Mouse (Mus musculus) myocyte (in vitro differentiated cells): ENCODE measurements at regions not wholly inside any gene's neighbourhood (a gene's known extent, or its start where the extent isn't known, plus 50 kb on each side); places are given as distances from the start of the nearest gene placed in this dataset.

Experiments used
- CEBPB ChIP-seq: IDR thresholded peaks from 2 replicates; pipeline ENCODE4 v1.6.1; 2011; ENCODE audit warnings: mild to moderate bottlenecking, moderate library complexity; ENCODE audit not compliant: poor library complexity, insufficient read depth, severe bottlenecking
- E2F4 ChIP-seq: IDR thresholded peaks from one replicate; pipeline ENCODE4 v1.6.1; 2011; ENCODE audit warnings: mild to moderate bottlenecking, control low read depth, moderate library complexity; ENCODE audit not compliant: insufficient read depth
- MAX ChIP-seq: IDR thresholded peaks from one replicate; pipeline ENCODE4 v1.6.1; 2011; ENCODE audit warnings: low read depth, mild to moderate bottlenecking, control low read depth
- MYOD1 ChIP-seq, 3 experiments: IDR thresholded peaks; one replicate each; pipeline ENCODE4 v1.6.1; 2011; ENCODE audit warnings: control low read depth in 2 of 3, low read depth in 2 of 3, mild to moderate bottlenecking in 2 of 3, moderate library complexity in 1 of 3; ENCODE audit not compliant: insufficient read length in 2 of 3, control insufficient read depth in 1 of 3
- MYOG ChIP-seq, 3 experiments: IDR thresholded peaks; one replicate each; pipeline ENCODE4 v1.6.1; 2011; ENCODE audit warnings: control low read depth in 2 of 3, low read depth in 2 of 3, mild to moderate bottlenecking in 2 of 3; ENCODE audit not compliant: insufficient read length in 2 of 3, control insufficient read depth in 1 of 3, insufficient read depth in 1 of 3
- POLR2A ChIP-seq: IDR thresholded peaks from one replicate; pipeline ENCODE4 v1.6.1; 2011; ENCODE audit warnings: low read depth, mild to moderate bottlenecking, control low read depth, moderate library complexity; ENCODE audit not compliant: insufficient read length
- POLR2AphosphoS2 ChIP-seq: IDR thresholded peaks from one replicate; pipeline ENCODE4 v1.6.1; 2011; ENCODE audit warnings: low read depth, control low read depth; ENCODE audit not compliant: insufficient read length
- REST ChIP-seq: IDR thresholded peaks from one replicate; pipeline ENCODE4 v1.6.1; 2011; ENCODE audit warnings: mild to moderate bottlenecking, control low read depth, moderate library complexity; ENCODE audit not compliant: insufficient read depth, insufficient read length
- SRF ChIP-seq: IDR thresholded peaks from one replicate; pipeline ENCODE4 v1.6.1; 2011; ENCODE audit warnings: low read depth; ENCODE audit not compliant: control insufficient read depth, insufficient read length
- TCF12 ChIP-seq: IDR thresholded peaks from one replicate; pipeline ENCODE4 v1.6.1; 2011; ENCODE audit warnings: mild to moderate bottlenecking, control low read depth; ENCODE audit not compliant: poor library complexity, insufficient read depth, severe bottlenecking
- TCF3 ChIP-seq: IDR thresholded peaks from one replicate; pipeline ENCODE4 v1.6.1; 2011; ENCODE audit warnings: low read depth, control low read depth; ENCODE audit not compliant: insufficient read length
- USF1 ChIP-seq: IDR thresholded peaks from one replicate; pipeline ENCODE4 v1.6.1; 2011; ENCODE audit warnings: low read depth, mild to moderate bottlenecking, control low read depth, moderate library complexity

- TF ChIP-seq POLR2A (no peak), MAX (no peak), USF1 (no peak), E2F4 (no peak), MYOG (IDR thresholded peaks at IDR 0.05; ENCODE audit: control insufficient read depth in 1 of 3, insufficient read depth in 1 of 3, insufficient read length in 2 of 3, low read depth in 2 of 3) (no peak), SRF (no peak), MYOD1 (IDR thresholded peaks at IDR 0.05; ENCODE audit: control insufficient read depth in 1 of 3, insufficient read length in 2 of 3, low read depth in 2 of 3) (peak in 1 of 3 experiments; percentile 64), TCF12 (no peak), POLR2AphosphoS2 (no peak), CEBPB (no peak), TCF3 (no peak), REST (no peak)
Observed at GRCm38 (mm10) chr5:47115882-47116281, 867.1 kb upstream of the Slit2 start.
